Mouse (Mus musculus) G1E (cell line): ENCODE measurements around the gene Tmem143. TPM values are rescaled to one million over a fixed set of nuclear protein-coding genes. Genes with fewer than 3 reads are reported as not detected.
"Not testable (repeated sequence)": the region's sequence is repeated elsewhere in the genome, so short reads cannot be mapped to it uniquely, and the experiment has no call there.

ENCODE experiments used
- ATAC-seq: 2 replicates; pipeline ENCODE4 v1.8.0; 2016; ENCODE audit warnings: mild to moderate bottlenecking; ENCODE audit not compliant: insufficient number of reproducible peaks, poor library complexity, low FRiP score, severe bottlenecking; ENCODE audit errors: extremely low read depth
- DNase-seq: peaks from one replicate; pipeline ENCODE4 v3.0.0; 2012; ENCODE audit warnings: low spot score
- H3K27me3 ChIP-seq: 2 replicates; pipeline ENCODE4 v1.6.1; 2012; ENCODE audit warnings: mild to moderate bottlenecking, low read length, inconsistent platforms; ENCODE audit not compliant: insufficient read depth
- H3K36me3 ChIP-seq: replicated peaks from 2 replicates; pipeline ENCODE3; 2012; ENCODE audit warnings: mild to moderate bottlenecking, inconsistent platforms
- H3K4me1 ChIP-seq: 2 replicates; pipeline ENCODE4 v1.6.1; 2012; ENCODE audit warnings: low read depth, low read length, inconsistent platforms, mixed read lengths; ENCODE audit not compliant: insufficient read depth
- H3K4me3 ChIP-seq: 2 replicates; pipeline ENCODE4 v1.5.1; 2012; ENCODE audit warnings: low read depth, mild to moderate bottlenecking, inconsistent platforms, low read length, moderate library complexity, mixed read lengths
- H3K9me3 ChIP-seq: replicated peaks from 2 replicates; pipeline ENCODE4 v1.6.1; 2012; ENCODE audit warnings: inconsistent platforms
- CTCF ChIP-seq: IDR thresholded peaks from 2 replicates; pipeline ENCODE4 v1.5.1; 2012; ENCODE audit warnings: low read depth, low read length, inconsistent platforms, mixed read lengths
- GATA1 ChIP-seq: IDR thresholded peaks from 2 replicates; pipeline ENCODE4 v1.6.1; 2012; ENCODE audit warnings: borderline replicate concordance, low read length, inconsistent platforms, mixed read lengths
- GATA2 ChIP-seq: IDR thresholded peaks from 2 replicates; pipeline ENCODE4 v1.6.1; 2012; ENCODE audit warnings: low read depth, low read length, inconsistent platforms, borderline replicate concordance
- POLR2AphosphoS5 ChIP-seq: IDR thresholded peaks from 2 replicates; pipeline ENCODE4 v1.6.1; 2012; ENCODE audit warnings: low read depth, low read length, inconsistent platforms; ENCODE audit not compliant: insufficient replicate concordance
- TAL1 ChIP-seq: conservative IDR thresholded peaks from 2 replicates; pipeline ENCODE4 v1.6.1; 2012; ENCODE audit warnings: low read depth, low read length, inconsistent platforms, mixed read lengths
- polyA plus RNA-seq: library from polyadenylated mRNA; stranded (reverse); fragments of >175 nt; gene quantifications from 2 replicates; pipeline ENCODE4 v1.2.3, GENCODE M21; 2012
- total RNA-seq, 2 experiments: library from RNA; stranded (forward) in 1 of 2; stranded (reverse) in 1 of 2; fragments of 200-1000 nt in 1 of 2; fragments of >200 nt in 1 of 2; fragmentation: Nextera tagmentation in 1 of 2; gene quantifications; 2 replicates each; pipeline ENCODE4 v1.2.3; 2014 to 2017

Tmem143 gene
- total and polyA plus RNA-seq, 3 experiments = 11.7 to 37.8 (median 14.4) TPM

- Histone ChIP-seq H3K9me3 (peaks cover 3% of the 10 kb centered on the region; the same call in 1 of the 2 replicates), H3K36me3 (no peaks in the 10 kb centered on the region), H3K4me1 (no peaks in the 10 kb centered on the region), H3K4me3 (no peak overlapping the region), H3K27me3 (peaks cover 12% of the 10 kb centered on the region; the same call in 1 of the 2 replicates)
- no peak for TF ChIP-seq GATA2
- no peak for TF ChIP-seq GATA1
- TF ChIP-seq TAL1 = no peak
- no peak for TF ChIP-seq POLR2AphosphoS5
- no peak for TF ChIP-seq CTCF
- no peak for DNase-seq
- no peak for ATAC-seq
Measured at GRCm38 (mm10) chr7:45928626-45929295, 32.0 kb downstream of the Tmem143 start.

- TF ChIP-seq TAL1 (no peak), CTCF (no peak)
- DNase-seq (no peak), ATAC-seq (no peak)
- Histone ChIP-seq H3K36me3 (no peaks in the 10 kb centered on the region), H3K27me3 (peaks cover 8% of the 10 kb centered on the region; the same call in 1 of the 2 replicates), H3K4me3 (no peak overlapping the region), H3K9me3 (peaks cover 3% of the 10 kb centered on the region; the same call in 1 of the 2 replicates), H3K4me1 (no peaks in the 10 kb centered on the region)
Measured at GRCm38 (mm10) chr7:45929688-45930087, 32.9 kb downstream of the Tmem143 start.

GRCm38 (mm10) chr7:45933766-45934165 lies 37.0 kb downstream of the Tmem143 start:
- not testable (repeated sequence) for ATAC-seq, H3K36me3 ChIP-seq, H3K4me1 ChIP-seq, H3K9me3 ChIP-seq, DNase-seq, H3K4me3 ChIP-seq
- peaks cover 11% of the 10 kb centered on the region; the same call in 1 of the 2 replicates for H3K27me3 ChIP-seq

- H3K4me3 ChIP-seq = no peak overlapping the region
- H3K4me1 ChIP-seq = no peaks in the 10 kb centered on the region
- ATAC-seq (no peak), DNase-seq (peak; percentile 60)
- peaks cover 3% of the 10 kb centered on the region; the same call in 1 of the 2 replicates for H3K9me3 ChIP-seq
- no peaks in the 10 kb centered on the region for H3K36me3 ChIP-seq
- TF ChIP-seq GATA2 (no peak), CTCF (peak; percentile 44)
- H3K27me3 ChIP-seq = peaks cover 8% of the 10 kb centered on the region; the same call in 1 of the 2 replicates
Measured at GRCm38 (mm10) chr7:45935114-45935513, 38.4 kb downstream of the Tmem143 start.

GRCm38 (mm10) chr7:45939836-45940235 lies 43.1 kb downstream of the Tmem143 start:
- DNase-seq = no peak
- no peaks in the 10 kb centered on the region for H3K4me1 ChIP-seq
- H3K36me3 ChIP-seq = no peaks in the 10 kb centered on the region
- TF ChIP-seq POLR2AphosphoS5 (no peak), TAL1 (no peak), CTCF (no peak)
- H3K9me3 ChIP-seq = no peaks in the 10 kb centered on the region
- no peak for ATAC-seq
- H3K27me3 ChIP-seq = peaks cover 8% of the 10 kb centered on the region; the same call in 1 of the 2 replicates
- H3K4me3 ChIP-seq = no peak overlapping the region

GRCm38 (mm10) chr7:45941986-45942385 lies 45.2 kb downstream of the Tmem143 start:
- no peaks in the 10 kb centered on the region for H3K9me3 ChIP-seq
- no peak for ATAC-seq
- no peaks in the 10 kb centered on the region for H3K4me1 ChIP-seq
- H3K27me3 ChIP-seq = peaks cover 5% of the 10 kb centered on the region; the same call in 1 of the 2 replicates
- TF ChIP-seq GATA1 (no peak), CTCF (no peak), GATA2 (no peak), POLR2AphosphoS5 (no peak), TAL1 (no peak)
- no peaks in the 10 kb centered on the region for H3K36me3 ChIP-seq
- no peak for DNase-seq
- H3K4me3 ChIP-seq = no peak overlapping the region

- DNase-seq, ATAC-seq: not testable (repeated sequence)
- peaks cover 15% of the 10 kb centered on the region; the same call in 1 of the 2 replicates for H3K27me3 ChIP-seq
Measured at GRCm38 (mm10) chr7:45943280-45943679, 46.5 kb downstream of the Tmem143 start.

More at GRCm38 (mm10) chr7:45943280-45943679, 46.5 kb downstream of the Tmem143 start:
- not testable (repeated sequence) for H3K4me3 ChIP-seq, H3K4me1 ChIP-seq, H3K9me3 ChIP-seq, H3K36me3 ChIP-seq
